ENCODE assay signal across 28 mouse cellular contexts in the genomic region with DNA sequence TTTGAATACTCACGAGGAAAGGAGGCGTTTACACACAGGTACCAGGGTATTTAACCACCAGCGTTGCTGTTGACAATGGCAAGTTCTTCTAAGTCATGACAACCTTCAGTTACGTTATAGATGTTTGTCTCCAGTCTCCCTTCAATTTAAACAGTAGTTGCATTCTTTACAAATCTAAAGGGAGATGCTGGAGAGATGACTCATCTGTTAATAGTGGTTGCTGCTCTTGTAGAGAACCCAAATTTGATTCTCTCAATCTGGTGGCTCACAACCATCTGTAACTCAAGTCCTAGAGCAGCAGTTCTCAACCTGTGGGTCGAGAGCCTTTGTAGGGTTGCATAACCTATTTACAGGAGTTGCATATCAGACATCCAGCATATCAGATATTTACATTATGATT.
DNase-seq lines count a peak whose midpoint lies in the region; ATAC-seq and TF ChIP-seq lines count a peak whose summit lies in the region.
"Had no signal": no experiment of that assay in that cellular context is flagged by ENCODE, and none has a peak within 500 bp of the region (broad histone marks: within the 10 kb centered on the region; RNA-seq: fewer than 3 reads in every experiment).

No protein-coding gene starts in this region.

- DNase-seq in 3T3-L1 (ENCODE audit: low read depth, low spot score) = peak; percentile 81
- peak; percentile 57 for DNase-seq in NIH3T3 (ENCODE audit: low read depth)
- DNase-seq in lung, postnatal 10 days = no peak
- DNase-seq in kidney, adult 8-10 months = no peak
- DNase-seq: adrenal gland, adult 8-10 months; adrenal gland, postnatal 14 days; adrenal gland, postnatal 36 days; B cell, adult 2 months; cerebellum, adult 11 months; cerebellum, adult 18-20 months; cerebellum, adult 8-10 months; cerebellum, adult 9-11 months; cerebellum, postnatal 14 days; cerebellum, postnatal 36 days; embryo, embryonic 11 days; forebrain, postnatal 0 days had no signal

- no peaks in the 10 kb centered on the region for H3K4me1 ChIP-seq in hindbrain, embryonic 13.5 days (replicated peaks)
- H3K4me1 ChIP-seq in forebrain, embryonic 16.5 days (replicated peaks; ENCODE audit: control insufficient read depth, insufficient read depth, low read length) = no peaks in the 10 kb centered on the region
- H3K4me1 ChIP-seq: embryonic facial prominence, embryonic 13.5 days; forebrain, embryonic 10.5 days; forebrain, embryonic 12.5 days had no signal

- no peak for TF ChIP-seq CTCF in C2C12 (IDR thresholded peaks at IDR 0.05; ENCODE audit: control insufficient read depth, insufficient read depth, insufficient read length)

- ATAC-seq in hindbrain, embryonic 13.5 days (ENCODE audit: low FRiP score) = no peak
- ATAC-seq in forebrain, embryonic 16.5 days = no peak
- ATAC-seq: activated CD4-positive, CD25-positive, alpha-beta regulatory T cell, adult 4 months; forebrain, embryonic 14.5 days; forebrain, postnatal 0 days; Patski had no signal

- H3ac ChIP-seq in C2C12 (ENCODE audit: control insufficient read depth, insufficient read length, low read depth) (no peak overlapping the region), myocyte (ENCODE audit: control insufficient read depth, insufficient read length) (no peak overlapping the region)

- H3K36me3 ChIP-seq in C2C12 (ENCODE audit: control insufficient read depth, insufficient read depth) (no peaks in the 10 kb centered on the region), myocyte (ENCODE audit: control insufficient read depth, insufficient read depth) (no peaks in the 10 kb centered on the region)
- H3K36me3 ChIP-seq in hindbrain, embryonic 13.5 days = no peaks in the 10 kb centered on the region
- H3K36me3 ChIP-seq in forebrain, embryonic 16.5 days (ENCODE audit: control insufficient read depth, insufficient read depth) = no peaks in the 10 kb centered on the region
- H3K36me3 ChIP-seq: embryonic facial prominence, embryonic 13.5 days; embryonic facial prominence, embryonic 15.5 days; forebrain, embryonic 10.5 days; forebrain, embryonic 12.5 days had no signal

- H3K79me3 ChIP-seq in C2C12 (ENCODE audit: low read depth) = no peaks in the 10 kb centered on the region

- H3K9me3 ChIP-seq in hindbrain, embryonic 13.5 days = peaks cover 13% of the 10 kb centered on the region; the same call in 1 of the 2 replicates
- no peaks in the 10 kb centered on the region for H3K9me3 ChIP-seq in forebrain, embryonic 16.5 days (ENCODE audit: control insufficient read depth, low read length)
- H3K9me3 ChIP-seq: embryonic facial prominence, embryonic 15.5 days; forebrain, embryonic 10.5 days; forebrain, embryonic 12.5 days had no signal

- peak overlapping the region; percentile 14 for H3K4me2 ChIP-seq in myocyte (ENCODE audit: low read depth)
- no peak overlapping the region for H3K4me2 ChIP-seq in hindbrain, embryonic 13.5 days
- H3K4me2 ChIP-seq in forebrain, embryonic 16.5 days (ENCODE audit: low read length) = no peak overlapping the region
- H3K4me2 ChIP-seq: embryonic facial prominence, embryonic 13.5 days; embryonic facial prominence, embryonic 15.5 days; forebrain, embryonic 12.5 days had no signal

- no peak overlapping the region for H3K9ac ChIP-seq in hindbrain, embryonic 13.5 days
- no peak overlapping the region for H3K9ac ChIP-seq in forebrain, embryonic 16.5 days (replicated peaks; ENCODE audit: low read depth, low read length)
- H3K9ac ChIP-seq: embryonic facial prominence, embryonic 13.5 days; embryonic facial prominence, embryonic 15.5 days; forebrain, embryonic 12.5 days; forebrain, postnatal 0 days had no signal

- no peak for TF ChIP-seq POLR2A in myocyte (IDR thresholded peaks at IDR 0.05; ENCODE audit: insufficient read length, low read depth)

- 85% methylated on average over 5 of the region's 5 CpGs for WGBS in hindbrain, embryonic 13.5 days
- WGBS in forebrain, embryonic 16.5 days = 75% methylated on average over 5 of the region's 5 CpGs

- H3K4me3 ChIP-seq in C2C12 (ENCODE audit: insufficient read depth, poor library complexity, severe bottlenecking) = no peak overlapping the region
- no peak overlapping the region for H3K4me3 ChIP-seq in myocyte
- H3K4me3 ChIP-seq in hindbrain, embryonic 13.5 days = no peak overlapping the region
- H3K4me3 ChIP-seq in forebrain, embryonic 16.5 days (replicated peaks; ENCODE audit: low read length) = no peak overlapping the region
- H3K4me3 ChIP-seq: embryonic facial prominence, embryonic 13.5 days; embryonic facial prominence, embryonic 15.5 days; erythroblast, embryonic 14.5 days; forebrain, embryonic 10.5 days; forebrain, embryonic 12.5 days had no signal

- H3K79me2 ChIP-seq in C2C12 (ENCODE audit: control insufficient read depth, insufficient read depth) (no peaks in the 10 kb centered on the region), myocyte (ENCODE audit: control insufficient read depth, insufficient read depth) (no peaks in the 10 kb centered on the region)

- H3K27ac ChIP-seq in hindbrain, embryonic 13.5 days = no peak overlapping the region
- no peak overlapping the region for H3K27ac ChIP-seq in forebrain, embryonic 16.5 days (ENCODE audit: low read length)
- H3K27ac ChIP-seq: embryonic facial prominence, embryonic 13.5 days; embryonic facial prominence, embryonic 15.5 days; forebrain, embryonic 10.5 days; forebrain, embryonic 12.5 days had no signal

- H3K27me3 ChIP-seq in C2C12 (ENCODE audit: control insufficient read depth, insufficient read depth, insufficient read length) (no peaks in the 10 kb centered on the region), myocyte (ENCODE audit: control insufficient read depth, insufficient read depth, insufficient read length) (no peaks in the 10 kb centered on the region)
- H3K27me3 ChIP-seq in hindbrain, embryonic 13.5 days = no peaks in the 10 kb centered on the region
- H3K27me3 ChIP-seq in forebrain, embryonic 16.5 days (replicated peaks; ENCODE audit: control insufficient read depth, insufficient read depth, low read length) = no peaks in the 10 kb centered on the region
- H3K27me3 ChIP-seq: embryonic facial prominence, embryonic 13.5 days; embryonic facial prominence, embryonic 15.5 days; forebrain, embryonic 12.5 days; Patski had no signal

TF ChIP-seq in C2C12, 6 proteins besides CTCF, POLR2A, EP300 and RAD21:
- no peak for TF ChIP-seq MYOD1 (IDR thresholded peaks at IDR 0.05; ENCODE audit: control insufficient read depth, insufficient read length, low read depth)
- TF ChIP-seq MYOG (IDR thresholded peaks at IDR 0.05; ENCODE audit: control insufficient read depth, extremely low read depth, insufficient read length) = no peak
- TF ChIP-seq USF1 (IDR thresholded peaks at IDR 0.05; ENCODE audit: low read depth) = no peak
- TF ChIP-seq MAX (IDR thresholded peaks at IDR 0.05) = no peak
- TF ChIP-seq FOSL1 (IDR thresholded peaks at IDR 0.05; ENCODE audit: insufficient read depth, low read length, poor library complexity, severe bottlenecking) = peak; percentile 48
- TF ChIP-seq CEBPB (IDR thresholded peaks at IDR 0.05; ENCODE audit: low read depth) = peak; percentile 30

TF ChIP-seq in myocyte, 11 proteins besides CTCF, POLR2A, EP300 and RAD21:
- TF ChIP-seq USF1 (IDR thresholded peaks at IDR 0.05; ENCODE audit: low read depth) = no peak
- TF ChIP-seq MYOG (IDR thresholded peaks at IDR 0.05; ENCODE audit: control insufficient read depth in 1 of 3, insufficient read depth in 1 of 3, insufficient read length in 2 of 3, low read depth in 2 of 3) = no peak
- no peak for TF ChIP-seq MYOD1 (IDR thresholded peaks at IDR 0.05; ENCODE audit: control insufficient read depth in 1 of 3, insufficient read length in 2 of 3, low read depth in 2 of 3)
- no peak for TF ChIP-seq TCF3 (IDR thresholded peaks at IDR 0.05; ENCODE audit: insufficient read length, low read depth)
- TF ChIP-seq MAX (IDR thresholded peaks at IDR 0.05; ENCODE audit: low read depth) = no peak
- no peak for TF ChIP-seq CEBPB (IDR thresholded peaks at IDR 0.05; ENCODE audit: insufficient read depth, poor library complexity, severe bottlenecking)
- TF ChIP-seq REST (IDR thresholded peaks at IDR 0.05; ENCODE audit: insufficient read depth, insufficient read length) = no peak
- no peak for TF ChIP-seq TCF12 (IDR thresholded peaks at IDR 0.05; ENCODE audit: insufficient read depth, poor library complexity, severe bottlenecking)
TF ChIP-seq in myocyte: peak in this region for 0.

Comparison
In these comparisons a context has a peak if more than half of its experiments do, and no peak if none do; other contexts are left out.
1. DNase-seq: peak in 3T3-L1 (single experiment) and NIH3T3 (single experiment); none in lung, postnatal 10 days (single experiment) and kidney, adult 8-10 months (0 of 2).